Mouse (Mus musculus) small intestine, adult 2 months (tissue): ENCODE measurements around the gene Gm13279.
"Not testable (repeated sequence)": the region's sequence is repeated elsewhere in the genome, so short reads cannot be mapped to it uniquely, and the experiment has no call there.

ENCODE experiments used
- CTCF ChIP-seq: fragments of 200-500 bp; IDR thresholded peaks from 2 replicates; pipeline ENCODE4 v1.5.1; 2012; ENCODE audit warnings: low read depth, mild to moderate bottlenecking, control low read depth, inconsistent platforms, low read length, moderate library complexity, mixed read lengths; ENCODE audit not compliant: insufficient replicate concordance, insufficient read length; ENCODE audit errors: extremely low read depth
- POLR2A ChIP-seq: fragments of 200-500 bp; IDR thresholded peaks from 2 replicates; pipeline ENCODE4 v1.6.1; 2012; ENCODE audit warnings: low read depth, mild to moderate bottlenecking, control low read depth, inconsistent platforms, low read length, moderate library complexity

DNA sequence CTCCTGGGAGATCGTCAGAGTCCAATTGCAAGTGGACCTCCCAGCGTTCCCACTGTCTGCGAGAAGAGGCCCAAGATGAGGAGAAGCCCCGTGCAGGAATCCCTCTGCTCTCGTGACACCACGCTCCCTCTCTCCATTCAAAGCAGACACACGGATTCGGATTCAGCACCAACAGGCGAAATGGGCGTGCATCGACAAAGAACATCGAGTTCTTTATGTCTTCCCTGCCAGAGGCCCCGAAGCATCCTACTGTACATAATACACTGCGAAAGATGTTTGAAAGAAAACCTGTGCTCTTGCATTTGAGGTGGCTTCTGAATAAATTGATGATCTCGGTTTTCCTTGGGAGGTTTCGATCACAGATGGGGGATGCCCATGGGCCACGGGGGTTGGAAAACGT lies 16.9 kb upstream of the Gm13279 start:
- TF ChIP-seq CTCF, POLR2A: not testable (repeated sequence)
